Mouse (Mus musculus) midbrain, embryonic 16.5 days (tissue): ENCODE results near the gene Sgca. TPM values are rescaled to one million over a fixed set of nuclear protein-coding genes. Genes with fewer than 3 reads are reported as not detected.

Source experiments
- ATAC-seq: fragments of 200-750 bp; cut with Nextera tagmentation; 2 replicates; pipeline ENCODE4 v1.8.0; 2017; ENCODE audit warnings: moderate TSS enrichment
- H3K27ac ChIP-seq: fragments of 300-500 bp; sonication (generic); 2 replicates; pipeline ENCODE4 v1.5.1; 2014; ENCODE audit warnings: mild to moderate bottlenecking, low read length, mixed read lengths
- H3K27me3 ChIP-seq: fragments of 300-500 bp; sonication (generic); 2 replicates; pipeline ENCODE4 v1.6.1; 2014; ENCODE audit warnings: low read depth, low read length, mixed read lengths; ENCODE audit not compliant: control insufficient read depth, insufficient read depth
- H3K36me3 ChIP-seq: fragments of 300-500 bp; sonication (generic); 2 replicates; pipeline ENCODE4 v1.6.1; 2014; ENCODE audit warnings: mild to moderate bottlenecking, low read length, moderate library complexity, mixed read lengths; ENCODE audit not compliant: control insufficient read depth, insufficient read depth
- H3K4me1 ChIP-seq: fragments of 300-500 bp; sonication (generic); 2 replicates; pipeline ENCODE4 v1.6.1; 2014; ENCODE audit warnings: mild to moderate bottlenecking, low read length, mixed read lengths; ENCODE audit not compliant: control insufficient read depth, insufficient read depth
- H3K4me2 ChIP-seq: fragments of 300-500 bp; sonication (generic); 2 replicates; pipeline ENCODE4 v1.6.1; 2014; ENCODE audit warnings: mild to moderate bottlenecking, low read length, mixed read lengths
- H3K4me3 ChIP-seq: fragments of 300-500 bp; sonication (generic); 2 replicates; pipeline ENCODE4 v1.5.1; 2014; ENCODE audit warnings: low read depth, mild to moderate bottlenecking, low read length, moderate library complexity, mixed read lengths
- H3K9ac ChIP-seq: fragments of 300-500 bp; sonication (generic); 2 replicates; pipeline ENCODE4 v1.6.1; 2014; ENCODE audit warnings: low read depth, low read length, mixed read lengths
- H3K9me3 ChIP-seq: fragments of 300-500 bp; sonication (generic); replicated peaks from 2 replicates; pipeline ENCODE4 v1.6.1; 2014; ENCODE audit warnings: mild to moderate bottlenecking, low read length, mixed read lengths; ENCODE audit not compliant: control insufficient read depth, poor library complexity, severe bottlenecking
- WGBS: fragments of 180-500 bp; shearing (Covaris S2); extraction: QIAGEN DNeasy Blood & Tissue Kit; methylation state at CpG from one replicate; pipeline ENCODE4 v1.1.7; 2014; 5-methylcytosine and 5-hydroxymethylcytosine counted together
- polyA plus RNA-seq: library from polyadenylated mRNA; unstranded; fragments of >200 nt; fragmentation: Nextera tagmentation; extraction: Ambion mirVana; gene quantifications from 2 replicates; pipeline ENCODE4 v1.2.1, GENCODE M21; 2015

The Sgca gene
- polyA plus RNA-seq, 1 experiment from 2014 or later, result 0.20 TPM

GRCm38 (mm10) chr11:94979462-94980179, 3.5 kb upstream of the Sgca start:
- H3K27me3 ChIP-seq, result no peaks in the 10 kb centered on the region

GRCm38 (mm10) chr11:94978947-94979346, 2.8 kb upstream of the Sgca start:
- WGBS, result under 1% methylated on average over 20 of the region's 20 CpGs

More at GRCm38 (mm10) chr11:94979462-94980179, 3.5 kb upstream of the Sgca start:
- Histone ChIP-seq H3K27ac (peak overlapping the region; percentile 95), H3K36me3 (no peaks in the 10 kb centered on the region), H3K4me1 (peaks cover 15% of the 10 kb centered on the region), H3K4me3 (peak overlapping the region; percentile 26), H3K4me2 (peak overlapping the region; percentile 64), H3K9ac (peak overlapping the region; percentile 47; the same call in 1 of the 2 replicates), H3K9me3 (no peaks in the 10 kb centered on the region)
- 0 out of 2 replicates have a peak, but pooled peaks have one; percentile 30 for ATAC-seq
- 73% methylated on average over 11 of the region's 11 CpGs for WGBS

GRCm38 (mm10) chr11:94978178-94978915, 2.2 kb upstream of the Sgca start:
- peak overlapping the region; percentile 74 for H3K9ac ChIP-seq
- peak overlapping the region; percentile 22; the same call in 1 of the 2 replicates for H3K4me3 ChIP-seq
- H3K9me3 ChIP-seq, result no peaks in the 10 kb centered on the region
- H3K27ac ChIP-seq, result peak overlapping the region; percentile 95
- no peaks in the 10 kb centered on the region for H3K36me3 ChIP-seq
- H3K4me1 ChIP-seq, result peaks cover 15% of the 10 kb centered on the region
- peak overlapping the region; percentile 64 for H3K4me2 ChIP-seq
- ATAC-seq, result peak; percentile 64; the same call in 1 of the 2 replicates
- 27% methylated on average over 9 of the region's 9 CpGs for WGBS
- no peaks in the 10 kb centered on the region for H3K27me3 ChIP-seq

More at GRCm38 (mm10) chr11:94978947-94979346, 2.8 kb upstream of the Sgca start:
- Histone ChIP-seq H3K4me1 (peaks cover 15% of the 10 kb centered on the region), H3K36me3 (no peaks in the 10 kb centered on the region), H3K9ac (peak overlapping the region; percentile 74), H3K4me3 (peak overlapping the region; percentile 26), H3K27me3 (no peaks in the 10 kb centered on the region), H3K9me3 (no peaks in the 10 kb centered on the region), H3K27ac (peak overlapping the region; percentile 95), H3K4me2 (peak overlapping the region; percentile 64)
- ATAC-seq, result peak; percentile 98

- ATAC-seq, result no peak
- H3K9ac ChIP-seq, result no peak overlapping the region
- H3K27me3 ChIP-seq, result no peaks in the 10 kb centered on the region
- no peaks in the 10 kb centered on the region for H3K36me3 ChIP-seq
- peaks cover 15% of the 10 kb centered on the region for H3K4me1 ChIP-seq
- H3K9me3 ChIP-seq, result no peaks in the 10 kb centered on the region
- H3K4me2 ChIP-seq, result no peak overlapping the region
- WGBS, result 82% methylated on average over 2 of the region's 2 CpGs
- H3K27ac ChIP-seq, result no peak overlapping the region
- H3K4me3 ChIP-seq, result no peak overlapping the region
These were observed 1.2 kb downstream of the Sgca start for GRCm38 (mm10) chr11:94974951-94975350.

- Histone ChIP-seq H3K27ac (no peak overlapping the region), H3K9me3 (no peaks in the 10 kb centered on the region), H3K36me3 (no peaks in the 10 kb centered on the region), H3K4me1 (peaks cover 6% of the 10 kb centered on the region), H3K4me2 (no peak overlapping the region), H3K9ac (no peak overlapping the region), H3K27me3 (no peaks in the 10 kb centered on the region), H3K4me3 (no peak overlapping the region)
- no peak for ATAC-seq
- 44% methylated on average over 4 of the region's 4 CpGs for WGBS
These were observed 2.8 kb downstream of the Sgca start for GRCm38 (mm10) chr11:94973313-94973712.

- no peak overlapping the region for H3K9ac ChIP-seq
- no peaks in the 10 kb centered on the region for H3K27me3 ChIP-seq
- H3K36me3 ChIP-seq, result no peaks in the 10 kb centered on the region
- H3K9me3 ChIP-seq, result no peaks in the 10 kb centered on the region
- peaks cover 2% of the 10 kb centered on the region; the same call in 1 of the 2 replicates for H3K4me1 ChIP-seq
- no peak overlapping the region for H3K4me3 ChIP-seq
- H3K4me2 ChIP-seq, result no peak overlapping the region
- no peak overlapping the region for H3K27ac ChIP-seq
- ATAC-seq, result no peak
- WGBS, result 62% methylated on average over 5 of the region's 5 CpGs
These were observed 3.2 kb downstream of the Sgca start for GRCm38 (mm10) chr11:94972887-94973286.

- no peaks in the 10 kb centered on the region for H3K36me3 ChIP-seq
- H3K4me2 ChIP-seq, result no peak overlapping the region
- H3K9ac ChIP-seq, result no peak overlapping the region
- H3K4me1 ChIP-seq, result no peaks in the 10 kb centered on the region
- no peak overlapping the region for H3K4me3 ChIP-seq
- no peak overlapping the region for H3K27ac ChIP-seq
- H3K9me3 ChIP-seq, result no peaks in the 10 kb centered on the region
- no peaks in the 10 kb centered on the region for H3K27me3 ChIP-seq
- ATAC-seq, result no peak
- 60% methylated on average over 16 of the region's 16 CpGs for WGBS
These were observed 4.1 kb downstream of the Sgca start for GRCm38 (mm10) chr11:94971895-94972615.

- no peak for ATAC-seq
- WGBS, result 65% methylated on average over 15 of the region's 15 CpGs
- Histone ChIP-seq H3K9ac (no peak overlapping the region), H3K4me2 (no peak overlapping the region), H3K4me1 (no peaks in the 10 kb centered on the region), H3K27me3 (no peaks in the 10 kb centered on the region), H3K9me3 (no peaks in the 10 kb centered on the region), H3K27ac (no peak overlapping the region), H3K36me3 (no peaks in the 10 kb centered on the region), H3K4me3 (no peak overlapping the region)
These were observed 5.8 kb downstream of the Sgca start for GRCm38 (mm10) chr11:94970210-94970943.
